Mouse (Mus musculus) neural tube, embryonic 13.5 days (tissue): ENCODE results near the gene Cfap43. TPM values are rescaled to one million over a fixed set of nuclear protein-coding genes. Genes with fewer than 3 reads are reported as not detected.

Experiments used
- microRNA-seq: library from miRNA; unstranded; fragments of <30 nt; microRNA quantifications from one replicate; pipeline ENCODE4, GENCODE M21; 2016
- polyA plus RNA-seq: library from polyadenylated mRNA; unstranded; fragments of >200 nt; fragmentation: Nextera tagmentation; extraction: Ambion mirVana; gene quantifications from 2 replicates; pipeline ENCODE4 v1.2.1, GENCODE M21; 2015

Gene Cfap43
- polyA plus RNA-seq, 1 experiment from 2014 or later: 0.28 TPM

Small RNA genes within 50 kb of the gene (microRNA-seq; reads per million reads assigned to microRNA genes)
- gene Gm22240 (not detected), gene Mir8090 (not detected)

Other genes with a start within 250 kb of the Cfap43 start
- 0.22 and 0.44 TPM in 2 replicates for gene Col17a1, start 227.2 kb downstream of the Cfap43 start, polyA plus RNA-seq
- 186 and 213 TPM in 2 replicates for gene Sfr1, start 187.6 kb downstream of the Cfap43 start, polyA plus RNA-seq
- 137 and 142 TPM in 2 replicates for gene Gsto1, start 64.3 kb downstream of the Cfap43 start, polyA plus RNA-seq
- gene Gsto2, start 53.8 kb downstream of the Cfap43 start, polyA plus RNA-seq: 1.0 and 1.3 TPM in 2 replicates
- 7.0 and 8.1 TPM in 2 replicates for gene Itprip, start within 50 bp of the Cfap43 start, polyA plus RNA-seq
- gene Cfap58, start 18.4 kb upstream of the Cfap43 start, polyA plus RNA-seq: 0.47 and 0.62 TPM in 2 replicates